Mouse (Mus musculus) heart, adult 2 months (tissue): Measurements from ENCODE around the gene Tmem268. TPM values are rescaled to one million over a fixed set of nuclear protein-coding genes. Genes with fewer than 3 reads are reported as not detected.

Experiments
- DNase-seq, 2 experiments: peaks; one replicate each; pipeline ENCODE4 v3.0.0; 2021
- H3K27ac ChIP-seq: fragments of 200-600 bp; 2 replicates; pipeline ENCODE4 v1.8.1; 2022
- H3K27me3 ChIP-seq: fragments of 200-500 bp; 2 replicates; pipeline ENCODE4 v1.6.1; 2012; ENCODE audit warnings: mild to moderate bottlenecking, low read length, inconsistent platforms, mixed read lengths; ENCODE audit not compliant: control insufficient read depth, insufficient read depth
- H3K36me3 ChIP-seq: fragments of 200-500 bp; 2 replicates; pipeline ENCODE4 v1.6.1; 2012; ENCODE audit warnings: low read length, inconsistent platforms; ENCODE audit not compliant: control insufficient read depth, insufficient read depth
- H3K4me1 ChIP-seq: fragments of 200-500 bp; 2 replicates; pipeline ENCODE4 v1.6.1; 2011; ENCODE audit warnings: low read length; ENCODE audit not compliant: control insufficient read depth, insufficient read depth
- H3K4me3 ChIP-seq: fragments of 200-600 bp; 2 replicates; pipeline ENCODE4 v1.8.1; 2022
- H3K79me2 ChIP-seq: fragments of 200-500 bp; replicated peaks from 2 replicates; pipeline ENCODE4 v1.6.1; 2012; ENCODE audit warnings: mild to moderate bottlenecking, inconsistent platforms, low read length, moderate library complexity, mixed read lengths; ENCODE audit not compliant: control insufficient read depth, insufficient read depth
- H3K9ac ChIP-seq: fragments of 200-500 bp; 2 replicates; pipeline ENCODE4 v1.6.1; 2012; ENCODE audit warnings: low read depth, mild to moderate bottlenecking, control low read depth, inconsistent platforms, low read length, mixed read lengths
- CTCF ChIP-seq: fragments of 200-600 bp; IDR thresholded peaks from 2 replicates; pipeline ENCODE4 v1.8.1; 2022; ENCODE audit warnings: antibody characterized with exemption, mild to moderate bottlenecking, moderate library complexity
- EP300 ChIP-seq: fragments of 200-500 bp; IDR thresholded peaks from 2 replicates; pipeline ENCODE4 v1.6.1; 2011; ENCODE audit warnings: low read depth, low read length, control low read depth; ENCODE audit not compliant: insufficient read depth
- POLR2A ChIP-seq: fragments of 200-500 bp; IDR thresholded peaks from 2 replicates; pipeline ENCODE4 v1.6.1; 2011; ENCODE audit warnings: mild to moderate bottlenecking, low read depth, low read length, control low read depth; ENCODE audit not compliant: insufficient read depth
- WGBS: fragments of 180-500 bp; shearing (Covaris S2); methylation state at CpG from one replicate; pipeline ENCODE4 v1.1.7; 2018; 5-methylcytosine and 5-hydroxymethylcytosine counted together
- intact Hi-C: fragments of 180-260 bp; cut with DNase I; formaldehyde crosslinking; loops from one replicate; pipeline ENCODE4 v1.15.1; 2025
- polyA plus RNA-seq: library from polyadenylated mRNA; depleted of rRNA; stranded (reverse); fragments of >200 nt; gene quantifications from 2 replicates; pipeline ENCODE4 v1.2.3, GENCODE M21; 2012; rRNA removed
- total RNA-seq, 2 experiments: library from RNA; stranded (reverse); gene quantifications; 2 replicates each; pipeline ENCODE4 v1.2.3; 2021

Tmem268 gene
- total and polyA plus RNA-seq, 3 experiments, result 8.3 to 11.0 (median 10.9) TPM

DNA sequence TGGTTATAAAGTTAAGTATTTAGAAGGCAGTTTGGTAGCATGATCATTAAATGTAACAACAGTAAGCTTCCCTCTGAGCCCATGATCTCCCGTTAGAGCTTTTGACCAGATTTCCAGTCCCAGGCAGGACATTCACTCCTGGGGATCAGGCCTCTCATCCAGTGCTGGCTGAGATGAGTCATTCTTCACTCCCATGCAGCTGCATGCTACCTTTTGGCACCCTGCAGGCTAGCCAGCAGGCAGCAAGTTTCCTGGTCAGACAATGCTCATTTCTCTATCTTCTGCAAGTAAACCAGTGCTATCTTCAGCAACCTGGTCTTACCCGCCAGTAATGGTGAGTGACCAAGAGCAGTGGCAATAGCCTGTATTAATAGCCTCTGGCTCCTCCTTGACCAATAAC, 74.6 kb downstream of the Tmem268 start:
- intact Hi-C loops, result no loop called here

More for the DNA sequence above, 74.6 kb downstream of the Tmem268 start:
- H3K4me1 ChIP-seq, result no peaks in the 10 kb centered on the region
- H3K79me2 ChIP-seq, result no peaks in the 10 kb centered on the region
- no peak overlapping the region for H3K9ac ChIP-seq
- WGBS, result 68% methylated on average over 2 of the region's 2 CpGs
- H3K36me3 ChIP-seq, result no peaks in the 10 kb centered on the region
- no peak overlapping the region for H3K27ac ChIP-seq
- DNase-seq, result no peak
- H3K4me3 ChIP-seq, result no peak overlapping the region
- TF ChIP-seq EP300 (no peak), CTCF (no peak), POLR2A (no peak)
- H3K27me3 ChIP-seq, result no peaks in the 10 kb centered on the region

Other genes with a start within 250 kb of the Tmem268 start
- under 1 TPM; 0.41 to 0.65 TPM for gene Orm1, start 214.2 kb upstream of the Tmem268 start, total RNA-seq
- 3.0 and 4.2 TPM in 2 replicates for gene Orm1, start 214.2 kb upstream of the Tmem268 start, polyA plus RNA-seq
- gene Orm3, start 202.6 kb upstream of the Tmem268 start, total RNA-seq, result 1 to 10 TPM; 2.7 to 3.6 TPM
- 0.41 TPM in 1 of 2 replicates, not detected in the other for gene Orm3, start 202.6 kb upstream of the Tmem268 start, polyA plus RNA-seq
- not detected for gene Orm2, start 196.3 kb upstream of the Tmem268 start, total RNA-seq
- 0.73 TPM in 1 of 2 replicates, not detected in the other for gene Orm2, start 196.3 kb upstream of the Tmem268 start, polyA plus RNA-seq
- 1 to 10 TPM; 3.5 to 3.9 TPM for gene Akna, start 155.4 kb upstream of the Tmem268 start, total RNA-seq
- 3.4 and 4.8 TPM in 2 replicates for gene Akna, start 155.4 kb upstream of the Tmem268 start, polyA plus RNA-seq
- gene Whrn, start 62.8 kb upstream of the Tmem268 start, total RNA-seq, result 10 to 100 TPM; 29.9 to 31.4 TPM
- 33.9 and 44.7 TPM in 2 replicates for gene Whrn, start 62.8 kb upstream of the Tmem268 start, polyA plus RNA-seq
- 100 to 1,000 TPM; 138 to 164 TPM for gene Atp6v1g1, start 14.0 kb upstream of the Tmem268 start, total RNA-seq
- 53.6 and 80.9 TPM in 2 replicates for gene Atp6v1g1, start 14.0 kb upstream of the Tmem268 start, polyA plus RNA-seq
- gene Gm11213, start 46.5 kb downstream of the Tmem268 start, total RNA-seq, result not detected
- not detected in 2 replicates for gene Gm11213, start 46.5 kb downstream of the Tmem268 start, polyA plus RNA-seq
- not detected for gene Tex48, start 63.6 kb downstream of the Tmem268 start, total RNA-seq
- not detected in 2 replicates for gene Tex48, start 63.6 kb downstream of the Tmem268 start, polyA plus RNA-seq
- not detected for gene Gm11214, start 104.6 kb downstream of the Tmem268 start, total RNA-seq
- gene Gm11214, start 104.6 kb downstream of the Tmem268 start, polyA plus RNA-seq, result not detected in 2 replicates
- not detected for gene Tnfsf15, start 186.3 kb downstream of the Tmem268 start, total RNA-seq
- 0.03 TPM in 1 of 2 replicates, not detected in the other for gene Tnfsf15, start 186.3 kb downstream of the Tmem268 start, polyA plus RNA-seq